ENCODE assay signal across 15 mouse cellular contexts in genomic region chr4:84019500-84020255, GRCm38 (mm10).
DNase-seq lines count a peak whose midpoint lies in the region; ATAC-seq and TF ChIP-seq lines count a peak whose summit lies in the region.
"Had no signal": no experiment of that assay in that cellular context is flagged by ENCODE, and none has a peak within 500 bp of the region (broad histone marks: within the 10 kb centered on the region; RNA-seq: fewer than 3 reads in every experiment).

No protein-coding gene starts in this region.

- ATAC-seq in kidney, embryonic 14.5 days (ENCODE audit: low FRiP score, low TSS enrichment) = peak; percentile 88
- ATAC-seq in embryonic facial prominence, embryonic 15.5 days (ENCODE audit: insufficient number of reproducible peaks, low FRiP score, low TSS enrichment, low read depth) = no peak
- ATAC-seq in limb, embryonic 13.5 days (ENCODE audit: low FRiP score, low read depth) = no peak
- no peak for ATAC-seq in forebrain, embryonic 16.5 days
- ATAC-seq: CD4-positive, CD25-positive, alpha-beta regulatory T cell, adult 4 months; forebrain, embryonic 14.5 days; hindbrain, postnatal 0 days had no signal

- no peaks in the 10 kb centered on the region for H3K9me3 ChIP-seq in kidney, embryonic 14.5 days (ENCODE audit: control insufficient read depth, low read length)
- no peaks in the 10 kb centered on the region for H3K9me3 ChIP-seq in ES-Bruce4 (replicated peaks; ENCODE audit: control insufficient read depth, insufficient read depth, low read length, poor library complexity, severe bottlenecking)
- H3K9me3 ChIP-seq in embryonic facial prominence, embryonic 15.5 days (replicated peaks) = no peaks in the 10 kb centered on the region
- no peaks in the 10 kb centered on the region for H3K9me3 ChIP-seq in limb, embryonic 13.5 days
- H3K9me3 ChIP-seq in forebrain, embryonic 16.5 days (ENCODE audit: control insufficient read depth, low read length) = no peaks in the 10 kb centered on the region
- H3K9me3 ChIP-seq: embryonic facial prominence, embryonic 12.5 days; liver, embryonic 13.5 days; megakaryocyte, embryonic 14.5 days had no signal

- 11% methylated on average over 14 of the region's 14 CpGs for WGBS in kidney, embryonic 14.5 days
- 58% methylated on average over 14 of the region's 14 CpGs for WGBS in embryonic facial prominence, embryonic 15.5 days
- WGBS in limb, embryonic 13.5 days = 66% methylated on average over 14 of the region's 14 CpGs
- 84% methylated on average over 14 of the region's 14 CpGs for WGBS in forebrain, embryonic 16.5 days

- TF ChIP-seq CTCF in ES-Bruce4 (IDR thresholded peaks at IDR 0.05; ENCODE audit: low read depth, low read length) = no peak

- H3K4me3 ChIP-seq in kidney, embryonic 14.5 days (ENCODE audit: low read length) = no peak overlapping the region
- no peak overlapping the region for H3K4me3 ChIP-seq in ES-Bruce4 (ENCODE audit: low read depth, low read length)
- no peak overlapping the region for H3K4me3 ChIP-seq in embryonic facial prominence, embryonic 15.5 days (replicated peaks)
- H3K4me3 ChIP-seq in limb, embryonic 13.5 days = no peak overlapping the region
- H3K4me3 ChIP-seq in forebrain, embryonic 16.5 days (replicated peaks; ENCODE audit: low read length) = no peak overlapping the region
- H3K4me3 ChIP-seq: embryonic facial prominence, embryonic 12.5 days; liver, embryonic 13.5 days; megakaryocyte, embryonic 14.5 days had no signal

- no peak for DNase-seq in kidney, adult 11 months
- no peak for DNase-seq in urinary bladder, postnatal 36 days (ENCODE audit: low spot score in 2 of 2)
- DNase-seq: cerebellum, postnatal 36 days; liver, embryonic 13.5 days; right cerebral cortex, adult 18-20 months had no signal

- no peak for TF ChIP-seq POLR2A in ES-Bruce4 (IDR thresholded peaks at IDR 0.05; ENCODE audit: insufficient read depth, low read length)

- H3K9ac ChIP-seq in kidney, embryonic 14.5 days (ENCODE audit: low read depth, low read length) = no peak overlapping the region
- H3K9ac ChIP-seq in ES-Bruce4 (ENCODE audit: low read depth, poor library complexity, severe bottlenecking) = no peak overlapping the region
- H3K9ac ChIP-seq in embryonic facial prominence, embryonic 15.5 days = no peak overlapping the region
- no peak overlapping the region for H3K9ac ChIP-seq in limb, embryonic 13.5 days
- H3K9ac ChIP-seq in forebrain, embryonic 16.5 days (replicated peaks; ENCODE audit: low read depth, low read length) = no peak overlapping the region
- H3K9ac ChIP-seq: embryonic facial prominence, embryonic 12.5 days; liver, embryonic 13.5 days had no signal

- peaks cover 27% of the 10 kb centered on the region for H3K4me1 ChIP-seq in kidney, embryonic 14.5 days (ENCODE audit: control insufficient read depth, insufficient read depth, low read length)
- peaks cover 3% of the 10 kb centered on the region for H3K4me1 ChIP-seq in ES-Bruce4 (ENCODE audit: control insufficient read depth, insufficient read depth, low read length)
- H3K4me1 ChIP-seq in embryonic facial prominence, embryonic 15.5 days = peaks cover 27% of the 10 kb centered on the region
- H3K4me1 ChIP-seq in limb, embryonic 13.5 days = peaks cover 57% of the 10 kb centered on the region
- H3K4me1 ChIP-seq in forebrain, embryonic 16.5 days (replicated peaks; ENCODE audit: control insufficient read depth, insufficient read depth, low read length) = no peaks in the 10 kb centered on the region
- H3K4me1 ChIP-seq: liver, embryonic 13.5 days had no signal

- TF ChIP-seq EP300 in ES-Bruce4 (IDR thresholded peaks at IDR 0.05; ENCODE audit: insufficient read depth, low read depth, low read length) = no peak

- peak overlapping the region; percentile 93 for H3K27ac ChIP-seq in kidney, embryonic 14.5 days (ENCODE audit: low read depth, low read length)
- peak overlapping the region; percentile 73 for H3K27ac ChIP-seq in ES-Bruce4 (ENCODE audit: insufficient read depth, low read length)
- H3K27ac ChIP-seq in embryonic facial prominence, embryonic 15.5 days (replicated peaks) = peak overlapping the region; percentile 13; the same call in 1 of the 2 replicates
- peak overlapping the region; percentile 71 for H3K27ac ChIP-seq in limb, embryonic 13.5 days
- H3K27ac ChIP-seq in forebrain, embryonic 16.5 days (ENCODE audit: low read length) = no peak overlapping the region
- H3K27ac ChIP-seq: hindbrain, postnatal 0 days; liver, embryonic 13.5 days had no signal

- H3K36me3 ChIP-seq in kidney, embryonic 14.5 days (ENCODE audit: control insufficient read depth, insufficient read depth, low read length) = no peaks in the 10 kb centered on the region
- no peaks in the 10 kb centered on the region for H3K36me3 ChIP-seq in ES-Bruce4 (ENCODE audit: control insufficient read depth, insufficient read depth, low read length, poor library complexity, severe bottlenecking)
- H3K36me3 ChIP-seq in embryonic facial prominence, embryonic 15.5 days = no peaks in the 10 kb centered on the region
- H3K36me3 ChIP-seq in limb, embryonic 13.5 days = no peaks in the 10 kb centered on the region
- H3K36me3 ChIP-seq in forebrain, embryonic 16.5 days (ENCODE audit: control insufficient read depth, insufficient read depth) = no peaks in the 10 kb centered on the region
- H3K36me3 ChIP-seq: embryonic facial prominence, embryonic 12.5 days; liver, embryonic 13.5 days had no signal

- no peaks in the 10 kb centered on the region for H3K27me3 ChIP-seq in kidney, embryonic 14.5 days (ENCODE audit: control insufficient read depth, insufficient read depth, low read length)
- no peaks in the 10 kb centered on the region for H3K27me3 ChIP-seq in ES-Bruce4 (ENCODE audit: control insufficient read depth, insufficient read depth, low read length, poor library complexity, severe bottlenecking)
- H3K27me3 ChIP-seq in embryonic facial prominence, embryonic 15.5 days = no peaks in the 10 kb centered on the region
- H3K27me3 ChIP-seq in limb, embryonic 13.5 days = 0 out of 2 replicates have a peak, but pooled peaks cover 8% of the 10 kb centered on the region
- H3K27me3 ChIP-seq in forebrain, embryonic 16.5 days (replicated peaks; ENCODE audit: control insufficient read depth, insufficient read depth, low read length) = no peaks in the 10 kb centered on the region
- H3K27me3 ChIP-seq: liver, embryonic 13.5 days had no signal

- no peak overlapping the region; the same call in 1 of the 2 replicates for H3K4me2 ChIP-seq in kidney, embryonic 14.5 days (replicated peaks; ENCODE audit: low read depth, low read length)
- H3K4me2 ChIP-seq in embryonic facial prominence, embryonic 15.5 days (replicated peaks) = no peak overlapping the region
- H3K4me2 ChIP-seq in limb, embryonic 13.5 days (replicated peaks) = no peak overlapping the region
- no peak overlapping the region for H3K4me2 ChIP-seq in forebrain, embryonic 16.5 days (ENCODE audit: low read length)
- H3K4me2 ChIP-seq: embryonic facial prominence, embryonic 12.5 days; liver, embryonic 13.5 days had no signal
